Mouse (Mus musculus) myocyte (in vitro differentiated cells): ENCODE data around the gene Pln. TPM values are rescaled to one million over a fixed set of nuclear protein-coding genes. Genes with fewer than 3 reads are reported as not detected.

Experiments
- H3K27me3 ChIP-seq: one replicate; pipeline ENCODE4 v1.6.1; 2011; ENCODE audit not compliant: control insufficient read depth, insufficient read depth, insufficient read length
- H3K36me3 ChIP-seq: one replicate; pipeline ENCODE4 v1.6.1; 2011; ENCODE audit not compliant: control insufficient read depth, insufficient read depth
- H3K4me2 ChIP-seq: one replicate; pipeline ENCODE4 v1.6.1; 2011; ENCODE audit warnings: low read depth, control low read depth
- H3K4me3 ChIP-seq: one replicate; pipeline ENCODE4 v1.5.1; 2011; ENCODE audit warnings: mild to moderate bottlenecking, control low read depth, moderate library complexity
- H3K79me2 ChIP-seq: one replicate; pipeline ENCODE4 v1.6.1; 2011; ENCODE audit not compliant: control insufficient read depth, insufficient read depth
- H3ac ChIP-seq: one replicate; pipeline ENCODE4 v1.6.1; 2011; ENCODE audit not compliant: control insufficient read depth, insufficient read length
- CEBPB ChIP-seq: IDR thresholded peaks from 2 replicates; pipeline ENCODE4 v1.6.1; 2011; ENCODE audit warnings: mild to moderate bottlenecking, moderate library complexity; ENCODE audit not compliant: poor library complexity, insufficient read depth, severe bottlenecking
- E2F4 ChIP-seq: IDR thresholded peaks from one replicate; pipeline ENCODE4 v1.6.1; 2011; ENCODE audit warnings: mild to moderate bottlenecking, control low read depth, moderate library complexity; ENCODE audit not compliant: insufficient read depth
- MAX ChIP-seq: IDR thresholded peaks from one replicate; pipeline ENCODE4 v1.6.1; 2011; ENCODE audit warnings: low read depth, mild to moderate bottlenecking, control low read depth
- MYOD1 ChIP-seq, 3 experiments: IDR thresholded peaks; one replicate each; pipeline ENCODE4 v1.6.1; 2011; ENCODE audit warnings: control low read depth in 2 of 3, low read depth in 2 of 3, mild to moderate bottlenecking in 2 of 3, moderate library complexity in 1 of 3; ENCODE audit not compliant: insufficient read length in 2 of 3, control insufficient read depth in 1 of 3
- MYOG ChIP-seq, 3 experiments: IDR thresholded peaks; one replicate each; pipeline ENCODE4 v1.6.1; 2011; ENCODE audit warnings: control low read depth in 2 of 3, low read depth in 2 of 3, mild to moderate bottlenecking in 2 of 3; ENCODE audit not compliant: insufficient read length in 2 of 3, control insufficient read depth in 1 of 3, insufficient read depth in 1 of 3
- POLR2A ChIP-seq: IDR thresholded peaks from one replicate; pipeline ENCODE4 v1.6.1; 2011; ENCODE audit warnings: low read depth, mild to moderate bottlenecking, control low read depth, moderate library complexity; ENCODE audit not compliant: insufficient read length
- POLR2AphosphoS2 ChIP-seq: IDR thresholded peaks from one replicate; pipeline ENCODE4 v1.6.1; 2011; ENCODE audit warnings: low read depth, control low read depth; ENCODE audit not compliant: insufficient read length
- REST ChIP-seq: IDR thresholded peaks from one replicate; pipeline ENCODE4 v1.6.1; 2011; ENCODE audit warnings: mild to moderate bottlenecking, control low read depth, moderate library complexity; ENCODE audit not compliant: insufficient read depth, insufficient read length
- SRF ChIP-seq: IDR thresholded peaks from one replicate; pipeline ENCODE4 v1.6.1; 2011; ENCODE audit warnings: low read depth; ENCODE audit not compliant: control insufficient read depth, insufficient read length
- TCF12 ChIP-seq: IDR thresholded peaks from one replicate; pipeline ENCODE4 v1.6.1; 2011; ENCODE audit warnings: mild to moderate bottlenecking, control low read depth; ENCODE audit not compliant: poor library complexity, insufficient read depth, severe bottlenecking
- TCF3 ChIP-seq: IDR thresholded peaks from one replicate; pipeline ENCODE4 v1.6.1; 2011; ENCODE audit warnings: low read depth, control low read depth; ENCODE audit not compliant: insufficient read length
- USF1 ChIP-seq: IDR thresholded peaks from one replicate; pipeline ENCODE4 v1.6.1; 2011; ENCODE audit warnings: low read depth, mild to moderate bottlenecking, control low read depth, moderate library complexity
- polyA plus RNA-seq: library from polyadenylated mRNA; unstranded; fragments of >200 nt; fragmentation: generic; extraction: Trizol; gene quantifications from one replicate; pipeline ENCODE4 v1.2.1, GENCODE M21; 2012; ENCODE audit warnings: missing spikeins

Gene Pln
- polyA plus RNA-seq, 1 experiment, result 0.56 TPM

- no peak for TF ChIP-seq MYOG (IDR thresholded peaks at IDR 0.05; ENCODE audit: control insufficient read depth in 1 of 3, insufficient read depth in 1 of 3, insufficient read length in 2 of 3, low read depth in 2 of 3)
- no peak for TF ChIP-seq TCF12
- TF ChIP-seq POLR2AphosphoS2, result no peak
- no peak for TF ChIP-seq TCF3
- no peak for TF ChIP-seq MYOD1 (IDR thresholded peaks at IDR 0.05; ENCODE audit: control insufficient read depth in 1 of 3, insufficient read length in 2 of 3, low read depth in 2 of 3)
- TF ChIP-seq USF1, result no peak
- no peak for TF ChIP-seq SRF
- no peak for TF ChIP-seq REST
- TF ChIP-seq POLR2A, result no peak
- no peak for TF ChIP-seq CEBPB
- TF ChIP-seq MAX, result no peak
- no peak for TF ChIP-seq E2F4
- Histone ChIP-seq H3ac (no peak overlapping the region), H3K4me2 (no peak overlapping the region), H3K27me3 (no peaks in the 10 kb centered on the region), H3K79me2 (no peaks in the 10 kb centered on the region), H3K4me3 (no peak overlapping the region), H3K36me3 (no peaks in the 10 kb centered on the region)
These were observed 11.8 kb downstream of the Pln start for GRCm38 (mm10) chr10:53349254-53349653.

- Histone ChIP-seq H3K4me3 (no peak overlapping the region), H3ac (no peak overlapping the region), H3K4me2 (no peak overlapping the region), H3K79me2 (no peaks in the 10 kb centered on the region), H3K36me3 (peaks cover 6% of the 10 kb centered on the region), H3K27me3 (no peaks in the 10 kb centered on the region)
- TF ChIP-seq MAX, result no peak
- no peak for TF ChIP-seq POLR2A
- TF ChIP-seq TCF3, result no peak
- TF ChIP-seq E2F4, result no peak
- TF ChIP-seq MYOD1 (IDR thresholded peaks at IDR 0.05; ENCODE audit: control insufficient read depth in 1 of 3, insufficient read length in 2 of 3, low read depth in 2 of 3), result no peak
- no peak for TF ChIP-seq SRF
- no peak for TF ChIP-seq MYOG (IDR thresholded peaks at IDR 0.05; ENCODE audit: control insufficient read depth in 1 of 3, insufficient read depth in 1 of 3, insufficient read length in 2 of 3, low read depth in 2 of 3)
- TF ChIP-seq TCF12, result no peak
- no peak for TF ChIP-seq POLR2AphosphoS2
- no peak for TF ChIP-seq REST
- TF ChIP-seq CEBPB, result no peak
- TF ChIP-seq USF1, result no peak
These were observed 16.2 kb downstream of the Pln start for GRCm38 (mm10) chr10:53353665-53354064.

- TF ChIP-seq TCF12 (no peak), MYOD1 (IDR thresholded peaks at IDR 0.05; ENCODE audit: control insufficient read depth in 1 of 3, insufficient read length in 2 of 3, low read depth in 2 of 3) (no peak), TCF3 (no peak), MAX (no peak), USF1 (no peak), REST (no peak), POLR2AphosphoS2 (no peak), MYOG (IDR thresholded peaks at IDR 0.05; ENCODE audit: control insufficient read depth in 1 of 3, insufficient read depth in 1 of 3, insufficient read length in 2 of 3, low read depth in 2 of 3) (no peak), CEBPB (no peak), SRF (no peak), E2F4 (no peak), POLR2A (no peak)
- no peaks in the 10 kb centered on the region for H3K27me3 ChIP-seq
- H3K4me3 ChIP-seq, result no peak overlapping the region
- H3K4me2 ChIP-seq, result no peak overlapping the region
- H3K36me3 ChIP-seq, result peaks cover 6% of the 10 kb centered on the region
- no peak overlapping the region for H3ac ChIP-seq
- H3K79me2 ChIP-seq, result peaks cover 5% of the 10 kb centered on the region
These were observed 21.5 kb downstream of the Pln start for GRCm38 (mm10) chr10:53359016-53359415.

GRCm38 (mm10) chr10:53364311-53364710 is 26.8 kb downstream of the Pln start:
- Histone ChIP-seq H3K4me3 (no peak overlapping the region), H3K27me3 (no peaks in the 10 kb centered on the region), H3ac (no peak overlapping the region), H3K79me2 (peaks cover 5% of the 10 kb centered on the region), H3K36me3 (no peaks in the 10 kb centered on the region), H3K4me2 (no peak overlapping the region)
- no peak for TF ChIP-seq MAX
- no peak for TF ChIP-seq REST
- no peak for TF ChIP-seq POLR2AphosphoS2
- TF ChIP-seq TCF3, result no peak
- no peak for TF ChIP-seq E2F4
- TF ChIP-seq MYOD1 (IDR thresholded peaks at IDR 0.05; ENCODE audit: control insufficient read depth in 1 of 3, insufficient read length in 2 of 3, low read depth in 2 of 3), result no peak
- TF ChIP-seq TCF12, result no peak
- TF ChIP-seq CEBPB, result no peak
- TF ChIP-seq POLR2A, result no peak

- H3ac ChIP-seq, result no peak overlapping the region
- H3K4me2 ChIP-seq, result no peak overlapping the region
- H3K36me3 ChIP-seq, result no peaks in the 10 kb centered on the region
- H3K79me2 ChIP-seq, result peaks cover 5% of the 10 kb centered on the region
- TF ChIP-seq USF1 (no peak), REST (no peak), POLR2A (no peak), TCF12 (no peak), MYOG (IDR thresholded peaks at IDR 0.05; ENCODE audit: control insufficient read depth in 1 of 3, insufficient read depth in 1 of 3, insufficient read length in 2 of 3, low read depth in 2 of 3) (no peak), MYOD1 (IDR thresholded peaks at IDR 0.05; ENCODE audit: control insufficient read depth in 1 of 3, insufficient read length in 2 of 3, low read depth in 2 of 3) (no peak), SRF (no peak), TCF3 (no peak)
- H3K4me3 ChIP-seq, result no peak overlapping the region
- no peaks in the 10 kb centered on the region for H3K27me3 ChIP-seq
These were observed 29.8 kb downstream of the Pln start for GRCm38 (mm10) chr10:53367265-53367664.
